Mouse (Mus musculus) cortical plate, adult 2 months (tissue): ENCODE results near the gene Cyp1a2. TPM values are rescaled to one million over a fixed set of nuclear protein-coding genes. Genes with fewer than 3 reads are reported as not detected.

Experiments used
- H3K27ac ChIP-seq: fragments of 200-500 bp; 2 replicates; pipeline ENCODE4 v1.5.1; 2012; ENCODE audit warnings: low read length, control low read depth, inconsistent platforms; ENCODE audit not compliant: insufficient read depth
- H3K4me1 ChIP-seq: fragments of 200-500 bp; 2 replicates; pipeline ENCODE4 v1.6.1; 2011; ENCODE audit warnings: low read length; ENCODE audit not compliant: control insufficient read depth, insufficient read depth
- H3K4me3 ChIP-seq: fragments of 200-500 bp; 2 replicates; pipeline ENCODE4 v1.5.1; 2011; ENCODE audit warnings: mild to moderate bottlenecking, low read length, control low read depth; ENCODE audit not compliant: insufficient read depth
- CTCF ChIP-seq: fragments of 200-500 bp; IDR thresholded peaks from 2 replicates; pipeline ENCODE4 v1.5.1; 2011; ENCODE audit warnings: mild to moderate bottlenecking, control low read depth, low read length; ENCODE audit not compliant: insufficient read depth; ENCODE audit errors: extremely low read depth
- POLR2A ChIP-seq: fragments of 200-500 bp; IDR thresholded peaks from 2 replicates; pipeline ENCODE4 v1.6.1; 2011; ENCODE audit warnings: mild to moderate bottlenecking, low read length, control low read depth; ENCODE audit not compliant: insufficient read depth; ENCODE audit errors: extremely low read depth
- polyA plus RNA-seq: library from polyadenylated mRNA; depleted of rRNA; stranded (reverse); fragments of >200 nt; gene quantifications from 2 replicates; pipeline ENCODE4 v1.2.3, GENCODE M21; 2012

Cyp1a2 gene
- polyA plus RNA-seq, 1 experiment, result not detected

GRCm38 (mm10) chr9:57643169-57643855 is 40.2 kb downstream of the Cyp1a2 start:
- no peak for TF ChIP-seq POLR2A
- no peak for TF ChIP-seq CTCF
- Histone ChIP-seq H3K27ac (no peak overlapping the region), H3K4me3 (peak overlapping the region; percentile 68; the same call in 1 of the 2 replicates), H3K4me1 (peaks cover 12% of the 10 kb centered on the region)

GRCm38 (mm10) chr9:57641775-57642550 is 41.5 kb downstream of the Cyp1a2 start:
- H3K4me3 ChIP-seq, result no peak overlapping the region
- TF ChIP-seq POLR2A, result no peak
- TF ChIP-seq CTCF, result no peak
- no peak overlapping the region for H3K27ac ChIP-seq
- peaks cover 17% of the 10 kb centered on the region for H3K4me1 ChIP-seq

DNA sequence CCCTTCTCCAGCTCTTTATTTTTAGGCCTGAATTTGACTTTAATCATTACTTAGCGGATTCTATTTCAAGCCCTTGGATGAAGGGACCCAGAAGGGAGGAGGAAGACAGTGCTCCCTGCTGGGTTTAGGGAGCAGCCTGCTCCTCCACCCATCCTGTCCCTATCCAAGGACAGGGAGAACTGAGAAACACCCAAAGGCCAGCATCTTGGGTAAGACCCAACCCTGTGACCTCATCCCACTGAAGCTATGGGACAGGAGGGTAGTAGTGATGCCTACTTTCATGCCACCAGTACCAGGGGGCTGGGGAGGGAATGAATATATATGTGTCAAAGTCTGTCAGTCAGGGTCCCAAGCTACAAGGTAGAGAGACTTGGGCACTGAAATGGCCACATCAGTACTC is 42.5 kb downstream of the Cyp1a2 start:
- Histone ChIP-seq H3K4me1 (peaks cover 17% of the 10 kb centered on the region), H3K27ac (no peak overlapping the region)

GRCm38 (mm10) chr9:57640384-57640783 is 43.1 kb downstream of the Cyp1a2 start:
- TF ChIP-seq POLR2A (no peak), CTCF (no peak)
- H3K4me3 ChIP-seq, result no peak overlapping the region
- H3K27ac ChIP-seq, result 0 out of 2 replicates have a peak overlapping the region, but pooled peaks have one; percentile 30
- H3K4me1 ChIP-seq, result peaks cover 17% of the 10 kb centered on the region

More for the DNA sequence above, 42.5 kb downstream of the Cyp1a2 start:
- H3K4me3 ChIP-seq, result no peak overlapping the region
- TF ChIP-seq CTCF (no peak), POLR2A (no peak)

DNA sequence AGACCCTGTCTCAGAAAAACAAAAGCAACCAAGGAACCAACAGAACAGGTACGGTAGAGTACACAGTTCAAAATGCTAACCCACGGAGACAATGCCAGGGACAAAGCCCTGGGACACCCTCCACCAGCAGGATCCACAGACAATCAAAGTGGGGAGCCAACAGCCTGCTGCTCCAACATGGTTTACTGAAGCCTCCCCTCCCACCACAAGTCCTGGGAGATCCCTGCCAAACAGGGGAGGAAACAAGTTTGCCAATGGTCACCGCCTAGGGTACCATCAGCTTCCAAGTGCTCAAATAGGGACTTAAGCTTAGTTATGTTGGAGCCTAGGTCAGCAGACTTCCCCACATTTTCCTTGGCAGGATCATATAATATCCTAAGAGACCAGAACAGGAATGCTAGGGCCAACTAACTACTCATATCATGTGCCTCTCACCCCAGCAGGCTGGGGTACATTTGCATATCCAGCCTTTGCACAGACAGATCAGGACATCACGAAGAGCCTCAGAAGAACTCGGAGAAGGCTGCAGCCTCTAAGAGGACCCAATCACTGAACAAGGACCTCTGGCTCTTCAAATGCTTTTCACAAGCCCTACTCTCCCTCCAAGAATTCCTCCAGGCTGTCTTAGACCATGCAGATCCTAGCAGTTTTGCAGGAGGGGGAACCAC is 43.7 kb downstream of the Cyp1a2 start:
- no peak overlapping the region for H3K4me3 ChIP-seq
- H3K27ac ChIP-seq, result 0 out of 2 replicates have a peak overlapping the region, but pooled peaks have one; percentile 30
- no peak for TF ChIP-seq CTCF
- no peak for TF ChIP-seq POLR2A
- peaks cover 17% of the 10 kb centered on the region for H3K4me1 ChIP-seq

DNA sequence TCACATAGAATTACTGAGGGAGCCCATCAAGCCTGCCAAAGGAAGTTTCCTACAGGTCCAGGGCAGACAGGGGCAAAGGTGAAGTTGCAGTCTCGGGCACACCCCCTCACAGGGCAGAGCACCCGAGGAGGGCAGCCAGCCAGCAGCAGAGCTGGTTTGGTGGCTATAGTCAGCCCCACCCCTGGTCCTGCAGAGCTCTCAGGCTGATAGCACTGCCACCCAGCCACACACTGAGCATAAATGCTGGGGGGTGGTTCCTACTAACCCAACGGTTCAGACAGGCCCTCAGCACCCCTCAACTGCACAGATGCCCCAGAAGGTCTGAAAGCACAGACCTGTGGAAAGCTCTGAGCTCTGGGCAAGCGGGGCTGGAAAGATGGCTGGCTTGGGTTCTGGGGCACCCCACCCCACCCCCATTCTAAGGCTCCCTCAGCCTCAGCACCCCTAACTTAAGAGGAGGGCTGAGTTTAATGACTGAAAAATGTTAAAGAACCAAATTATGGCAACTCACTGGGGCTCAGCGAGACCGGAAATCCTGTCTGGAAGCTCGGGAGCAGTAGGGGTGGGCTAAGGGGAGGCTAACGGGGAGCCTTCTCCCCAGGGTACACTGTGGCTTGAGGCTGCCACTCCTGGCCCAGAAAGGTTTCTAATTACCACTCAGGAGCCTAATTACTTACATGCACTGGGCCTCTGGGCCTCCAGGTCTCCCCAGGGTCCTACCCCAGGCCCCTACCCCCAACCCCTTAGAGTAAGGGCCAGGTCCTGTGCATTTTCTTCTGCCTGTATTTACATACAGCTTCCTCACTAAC is 44.6 kb downstream of the Cyp1a2 start:
- peak overlapping the region; percentile 39 for H3K27ac ChIP-seq
- H3K4me3 ChIP-seq, result no peak overlapping the region
- no peak for TF ChIP-seq POLR2A
- H3K4me1 ChIP-seq, result peaks cover 20% of the 10 kb centered on the region

DNA sequence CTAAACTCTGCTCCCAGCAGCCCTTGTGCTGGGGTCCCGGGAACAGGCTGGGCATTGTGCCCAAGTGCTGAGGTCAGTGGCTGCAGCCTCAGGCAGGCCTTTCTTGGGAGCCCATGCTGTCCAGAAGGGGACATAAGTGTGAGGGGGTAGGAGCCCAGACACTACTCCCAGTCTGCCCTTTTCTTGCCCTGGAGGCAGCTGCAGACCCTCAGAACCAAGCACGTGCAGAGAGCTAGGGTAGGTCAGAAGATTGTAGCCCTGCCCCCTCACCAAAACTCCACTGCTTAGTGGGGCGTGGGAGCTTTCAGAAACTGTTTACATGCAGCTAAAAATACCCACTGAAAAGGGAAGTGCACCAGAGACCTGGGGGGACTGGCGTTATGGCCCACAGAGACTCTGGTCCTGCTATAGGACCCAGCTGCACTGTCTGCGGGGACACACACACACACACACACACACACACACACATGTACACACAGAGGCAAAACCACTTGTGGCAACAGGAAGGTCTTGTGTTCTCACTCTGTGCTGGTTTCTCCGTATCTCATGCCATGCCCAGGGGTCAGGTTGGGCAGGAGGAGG is 45.7 kb downstream of the Cyp1a2 start:
- peak overlapping the region; percentile 37 for H3K27ac ChIP-seq

DNA sequence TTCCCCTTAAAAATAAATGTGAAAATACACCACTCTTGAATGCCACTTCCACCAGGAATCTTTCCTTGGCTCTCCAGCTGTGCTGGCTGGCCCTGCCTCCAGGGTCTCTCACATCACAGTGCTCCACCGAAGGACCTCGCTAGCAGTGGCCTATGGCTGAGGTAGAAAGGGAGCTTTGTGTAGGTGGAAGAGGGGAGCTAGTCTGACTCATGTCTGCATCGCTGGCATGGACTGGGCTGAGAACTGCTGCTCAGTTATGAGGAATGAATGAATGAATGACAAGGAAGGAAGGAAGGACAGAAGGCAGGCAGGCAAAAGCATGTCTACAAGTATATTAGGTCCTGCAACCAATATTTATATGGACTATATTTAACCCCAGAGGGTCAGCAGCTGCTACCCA is 46.2 kb downstream of the Cyp1a2 start:
- TF ChIP-seq POLR2A (no peak), CTCF (no peak)
- Histone ChIP-seq H3K4me1 (peaks cover 13% of the 10 kb centered on the region), H3K4me3 (no peak overlapping the region), H3K27ac (peak overlapping the region; percentile 37; the same call in 1 of the 2 replicates)

More for the DNA sequence above, 45.7 kb downstream of the Cyp1a2 start:
- Histone ChIP-seq H3K4me3 (no peak overlapping the region), H3K4me1 (peaks cover 14% of the 10 kb centered on the region)
- no peak for TF ChIP-seq CTCF
- no peak for TF ChIP-seq POLR2A

GRCm38 (mm10) chr9:57633481-57634024 is 50.0 kb downstream of the Cyp1a2 start:
- H3K4me3 ChIP-seq, result no peak overlapping the region
- TF ChIP-seq CTCF (peak; percentile 24; the same call in 1 of the 2 replicates), POLR2A (no peak)
- H3K4me1 ChIP-seq, result peaks cover 9% of the 10 kb centered on the region
- H3K27ac ChIP-seq, result no peak overlapping the region
